Mouse (Mus musculus): Measurements from ENCODE around the gene Cdc123. TPM values are rescaled to one million over a fixed set of nuclear protein-coding genes. Genes with fewer than 3 reads are reported as not detected.

The Cdc123 gene
- total and polyA plus RNA-seq, 3 experiments: 97.6 to 153 (median 136) TPM

DNA sequence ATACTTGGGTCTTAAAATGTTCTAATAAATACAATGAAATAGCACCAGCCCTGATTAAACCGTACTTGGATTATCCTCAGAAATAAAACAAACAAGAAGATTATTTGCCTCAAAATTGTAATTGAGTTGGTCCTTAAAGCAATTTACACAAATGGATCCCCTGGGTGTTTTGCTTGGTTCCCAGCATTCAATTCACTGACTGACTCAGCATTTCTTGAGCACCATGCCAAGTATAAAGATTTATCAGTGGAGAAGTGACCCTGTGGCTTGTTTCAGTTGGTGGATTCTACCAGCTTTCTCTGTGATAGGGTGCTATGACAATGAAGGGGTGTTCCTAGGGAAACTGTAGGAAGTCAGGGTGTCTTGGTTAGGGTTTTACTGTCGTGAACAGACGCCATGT is 94.1 kb downstream of the Cdc123 start:
- TF ChIP-seq CTCF (IDR thresholded peaks at IDR 0.05; ENCODE audit: low read depth, low read length): no peak
- TF ChIP-seq POLR2AphosphoS5 (IDR thresholded peaks at IDR 0.05; ENCODE audit: insufficient replicate concordance, low read depth, low read length): no peak
- TF ChIP-seq GATA1 (IDR thresholded peaks at IDR 0.05; ENCODE audit: borderline replicate concordance, low read length): no peak
- no peak for TF ChIP-seq GATA2 (IDR thresholded peaks at IDR 0.05; ENCODE audit: borderline replicate concordance, low read depth, low read length)
- no peak for TF ChIP-seq TAL1 (conservative IDR thresholded peaks at IDR 0.05; ENCODE audit: low read depth, low read length)
- H3K9me3 ChIP-seq (replicated peaks): no peaks in the 10 kb centered on the region
- H3K27me3 ChIP-seq (ENCODE audit: insufficient read depth, low read length): peaks cover 4% of the 10 kb centered on the region; the same call in 1 of the 2 replicates
- no peak for ATAC-seq (ENCODE audit: extremely low read depth, insufficient number of reproducible peaks, low FRiP score, poor library complexity, severe bottlenecking)
- no peak overlapping the region for H3K4me3 ChIP-seq (ENCODE audit: low read depth, low read length)
- H3K36me3 ChIP-seq (replicated peaks): no peaks in the 10 kb centered on the region
- no peak for DNase-seq (ENCODE audit: low spot score)
- H3K4me1 ChIP-seq (ENCODE audit: insufficient read depth, low read depth, low read length): no peaks in the 10 kb centered on the region

DNA sequence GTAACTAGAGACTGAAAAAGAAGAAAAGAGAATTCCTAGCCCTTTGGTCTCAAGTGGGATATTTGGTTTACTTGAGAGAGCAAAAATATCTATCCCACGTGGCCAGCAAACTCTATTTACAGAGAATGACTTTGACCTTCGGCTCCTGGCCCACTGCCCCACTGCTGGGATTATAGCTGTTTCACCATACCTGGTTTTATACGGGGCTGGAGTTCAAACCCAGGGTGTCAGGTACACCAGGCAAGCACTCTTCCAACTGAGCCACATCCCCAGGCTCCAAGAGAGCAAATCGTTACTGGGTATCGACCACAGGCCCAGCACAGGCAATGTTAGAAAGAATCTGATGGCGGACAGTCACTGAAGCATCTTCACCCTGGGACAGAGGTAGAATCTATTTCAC is 95.8 kb downstream of the Cdc123 start:
- no peak for ATAC-seq (ENCODE audit: extremely low read depth, insufficient number of reproducible peaks, low FRiP score, poor library complexity, severe bottlenecking)
- H3K9me3 ChIP-seq (replicated peaks): no peaks in the 10 kb centered on the region
- H3K36me3 ChIP-seq (replicated peaks): no peaks in the 10 kb centered on the region
- no peak for DNase-seq (ENCODE audit: low spot score)
- peaks cover 4% of the 10 kb centered on the region; the same call in 1 of the 2 replicates for H3K27me3 ChIP-seq (ENCODE audit: insufficient read depth, low read length)
- no peaks in the 10 kb centered on the region for H3K4me1 ChIP-seq (ENCODE audit: insufficient read depth, low read depth, low read length)
- TF ChIP-seq TAL1 (conservative IDR thresholded peaks at IDR 0.05; ENCODE audit: low read depth, low read length): no peak
- TF ChIP-seq GATA2 (IDR thresholded peaks at IDR 0.05; ENCODE audit: borderline replicate concordance, low read depth, low read length): no peak
- no peak for TF ChIP-seq CTCF (IDR thresholded peaks at IDR 0.05; ENCODE audit: low read depth, low read length)
- TF ChIP-seq POLR2AphosphoS5 (IDR thresholded peaks at IDR 0.05; ENCODE audit: insufficient replicate concordance, low read depth, low read length): no peak
- TF ChIP-seq GATA1 (IDR thresholded peaks at IDR 0.05; ENCODE audit: borderline replicate concordance, low read length): no peak
- no peak overlapping the region for H3K4me3 ChIP-seq (ENCODE audit: low read depth, low read length)

DNA sequence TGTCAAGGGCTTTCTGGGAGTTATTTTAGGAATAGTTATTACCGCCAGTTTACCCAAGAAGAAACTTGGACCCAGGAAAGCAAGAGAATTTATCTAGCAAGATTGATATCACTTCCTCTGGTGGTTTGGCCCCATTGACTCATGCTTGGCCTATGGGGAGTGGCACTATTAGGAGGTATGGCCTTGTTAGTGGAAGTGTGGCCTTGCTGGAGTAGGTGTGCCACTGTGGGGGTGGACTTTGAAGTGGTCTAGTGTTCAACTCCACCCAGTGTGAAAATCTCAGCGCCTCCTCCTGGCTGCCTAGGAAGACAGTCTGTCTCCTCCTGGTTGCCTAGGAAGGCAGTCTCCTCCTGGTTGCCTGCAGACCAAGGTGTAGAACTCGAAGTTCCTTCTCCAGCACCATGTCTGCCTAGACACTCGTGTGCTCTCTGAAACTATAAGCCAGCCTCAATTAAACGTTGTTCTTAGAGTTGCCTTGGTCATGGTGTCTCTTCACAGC is 97.4 kb downstream of the Cdc123 start:
- H3K4me3 ChIP-seq (ENCODE audit: low read depth, low read length): no peak overlapping the region
- DNase-seq (ENCODE audit: low spot score): no peak
- H3K4me1 ChIP-seq (ENCODE audit: insufficient read depth, low read depth, low read length): no peaks in the 10 kb centered on the region
- ATAC-seq (ENCODE audit: extremely low read depth, insufficient number of reproducible peaks, low FRiP score, poor library complexity, severe bottlenecking): no peak
- no peaks in the 10 kb centered on the region for H3K36me3 ChIP-seq (replicated peaks)
- H3K9me3 ChIP-seq (replicated peaks): no peaks in the 10 kb centered on the region
- H3K27me3 ChIP-seq (ENCODE audit: insufficient read depth, low read length): peaks cover 4% of the 10 kb centered on the region; the same call in 1 of the 2 replicates
- no peak for TF ChIP-seq GATA2 (IDR thresholded peaks at IDR 0.05; ENCODE audit: borderline replicate concordance, low read depth, low read length)
- TF ChIP-seq TAL1 (conservative IDR thresholded peaks at IDR 0.05; ENCODE audit: low read depth, low read length): no peak
- no peak for TF ChIP-seq GATA1 (IDR thresholded peaks at IDR 0.05; ENCODE audit: borderline replicate concordance, low read length)
- TF ChIP-seq POLR2AphosphoS5 (IDR thresholded peaks at IDR 0.05; ENCODE audit: insufficient replicate concordance, low read depth, low read length): no peak
- no peak for TF ChIP-seq CTCF (IDR thresholded peaks at IDR 0.05; ENCODE audit: low read depth, low read length)

DNA sequence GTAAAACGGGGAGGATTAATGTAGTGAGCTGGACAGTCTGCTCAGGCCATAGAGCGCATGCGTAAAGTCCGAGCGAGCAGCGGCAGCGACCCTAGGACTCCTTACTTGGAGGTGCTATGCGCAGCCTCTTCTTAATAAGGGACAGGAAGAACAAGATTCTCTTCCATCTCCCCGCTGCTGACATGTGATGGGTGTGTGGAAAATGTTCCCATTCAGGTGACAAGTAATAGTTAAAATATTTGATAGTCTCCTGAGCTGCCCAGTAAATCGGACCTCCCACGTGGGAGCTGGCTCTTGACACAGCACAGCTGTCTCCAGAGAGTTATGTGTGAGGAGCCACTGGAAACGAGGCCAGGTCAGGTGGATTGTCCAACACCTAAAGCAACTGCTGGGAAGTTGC is 98.4 kb downstream of the Cdc123 start:
- Histone ChIP-seq H3K4me3 (ENCODE audit: low read depth, low read length) (no peak overlapping the region), H3K9me3 (replicated peaks) (no peaks in the 10 kb centered on the region), H3K36me3 (replicated peaks) (no peaks in the 10 kb centered on the region), H3K4me1 (ENCODE audit: insufficient read depth, low read depth, low read length) (no peaks in the 10 kb centered on the region), H3K27me3 (ENCODE audit: insufficient read depth, low read length) (peaks cover 4% of the 10 kb centered on the region; the same call in 1 of the 2 replicates)
- ATAC-seq (ENCODE audit: extremely low read depth, insufficient number of reproducible peaks, low FRiP score, poor library complexity, severe bottlenecking) (no peak), DNase-seq (ENCODE audit: low spot score) (no peak)
- no peak for TF ChIP-seq GATA2 (IDR thresholded peaks at IDR 0.05; ENCODE audit: borderline replicate concordance, low read depth, low read length)
- no peak for TF ChIP-seq GATA1 (IDR thresholded peaks at IDR 0.05; ENCODE audit: borderline replicate concordance, low read length)
- no peak for TF ChIP-seq TAL1 (conservative IDR thresholded peaks at IDR 0.05; ENCODE audit: low read depth, low read length)
- no peak for TF ChIP-seq POLR2AphosphoS5 (IDR thresholded peaks at IDR 0.05; ENCODE audit: insufficient replicate concordance, low read depth, low read length)
- TF ChIP-seq CTCF (IDR thresholded peaks at IDR 0.05; ENCODE audit: low read depth, low read length): no peak

Other genes starting within 250 kb of the Cdc123 start
- 6.8 TPM in 2 replicates for gene Camk1d, start 130.6 kb downstream of the Cdc123 start, total RNA-seq (2014; fragmentation: Nextera tagmentation)
- gene Camk1d, start 130.6 kb downstream of the Cdc123 start, total RNA-seq (2017): 10.8 and 15.5 TPM in 2 replicates
- 2.6 and 2.8 TPM in 2 replicates for gene Camk1d, start 130.6 kb downstream of the Cdc123 start, polyA plus RNA-seq (2012)
- gene Nudt5, start 145 bp downstream of the Cdc123 start, total RNA-seq (2014; fragmentation: Nextera tagmentation): 72.1 and 118 TPM in 2 replicates
- 91.0 and 104 TPM in 2 replicates for gene Nudt5, start 145 bp downstream of the Cdc123 start, total RNA-seq (2017)
- 7.9 and 20.7 TPM in 2 replicates for gene Nudt5, start 145 bp downstream of the Cdc123 start, polyA plus RNA-seq (2012)
- gene Gm13199, start 17.8 kb upstream of the Cdc123 start, total RNA-seq (2014; fragmentation: Nextera tagmentation): 5.0 TPM in 1 of 2 replicates, not detected in the other
- 0.82 and 1.0 TPM in 2 replicates for gene Gm13199, start 17.8 kb upstream of the Cdc123 start, total RNA-seq (2017)
- 0.13 TPM in 1 of 2 replicates, not detected in the other for gene Gm13199, start 17.8 kb upstream of the Cdc123 start, polyA plus RNA-seq (2012)
- gene Sec61a2, start 50.3 kb upstream of the Cdc123 start, total RNA-seq (2014; fragmentation: Nextera tagmentation): 116 and 120 TPM in 2 replicates
- gene Sec61a2, start 50.3 kb upstream of the Cdc123 start, total RNA-seq (2017): 36.4 and 46.5 TPM in 2 replicates
- gene Sec61a2, start 50.3 kb upstream of the Cdc123 start, polyA plus RNA-seq (2012): 2.5 and 2.9 TPM in 2 replicates
- not detected in 2 replicates for gene Dhtkd1, start 97.6 kb upstream of the Cdc123 start, total RNA-seq (2014; fragmentation: Nextera tagmentation)
- gene Dhtkd1, start 97.6 kb upstream of the Cdc123 start, total RNA-seq (2017): 0.11 TPM in 1 of 2 replicates, not detected in the other
- gene Dhtkd1, start 97.6 kb upstream of the Cdc123 start, polyA plus RNA-seq (2012): 0.02 TPM in 1 of 2 replicates, not detected in the other
- gene Upf2, start 106.3 kb upstream of the Cdc123 start, total RNA-seq (2014; fragmentation: Nextera tagmentation): 46.0 and 48.8 TPM in 2 replicates
- gene Upf2, start 106.3 kb upstream of the Cdc123 start, total RNA-seq (2017): 22.0 and 27.9 TPM in 2 replicates
- gene Upf2, start 106.3 kb upstream of the Cdc123 start, polyA plus RNA-seq (2012): 4.7 and 6.2 TPM in 2 replicates